Mouse (Mus musculus) kidney, adult 2 months (tissue): ENCODE measurements around the gene Sp2.

Experiments used
- CTCF ChIP-seq: fragments of 200-500 bp; conservative IDR thresholded peaks from 2 replicates; pipeline ENCODE4 v1.5.1; 2011; ENCODE audit warnings: low read depth, mild to moderate bottlenecking, control low read depth, low read length, moderate library complexity, mixed read lengths; ENCODE audit not compliant: insufficient read depth, insufficient read length
- POLR2A ChIP-seq: fragments of 200-500 bp; IDR thresholded peaks from one replicate; pipeline ENCODE4 v1.6.1; 2011; ENCODE audit warnings: low read depth, low read length, control low read depth

DNA sequence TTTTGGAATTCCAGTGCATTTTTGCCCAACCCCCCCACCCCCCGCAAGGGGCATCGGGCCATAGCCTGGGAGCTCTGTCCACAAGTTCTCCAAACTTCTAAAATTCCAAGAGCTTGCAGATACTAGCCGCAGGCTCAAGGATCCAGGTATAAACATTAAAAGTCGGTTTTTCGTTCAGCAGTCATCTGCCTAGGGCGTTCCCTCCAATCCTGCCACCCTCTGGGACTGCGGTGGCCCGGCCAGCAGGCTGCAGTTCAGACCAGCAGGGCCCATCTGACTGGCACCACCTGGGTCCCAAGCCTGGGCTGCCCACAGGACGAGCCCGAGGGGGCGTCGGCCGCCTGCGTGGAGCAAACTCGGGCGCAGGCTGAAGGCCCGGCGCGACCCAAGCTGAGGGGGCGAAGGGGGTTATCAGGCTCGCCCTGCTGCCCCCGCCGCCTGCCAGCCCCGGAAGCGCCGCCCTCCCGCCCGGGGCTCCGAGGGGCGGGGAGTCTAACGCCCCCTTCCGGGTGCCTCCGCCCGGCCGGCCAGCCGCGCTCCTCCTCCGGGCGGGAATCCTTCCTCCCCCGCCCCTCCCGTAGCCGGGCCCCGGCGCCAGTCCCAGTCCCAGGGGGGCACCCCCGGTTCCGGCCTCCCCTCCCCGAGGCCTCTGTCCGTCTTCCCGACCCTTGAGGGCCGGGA is 5.7 kb downstream of the Sp2 start:
- no peak for TF ChIP-seq POLR2A
- TF ChIP-seq CTCF = no peak
